Mouse (Mus musculus) frontal cortex, postnatal 25 days (tissue): ENCODE results near the gene Tead1.

Source experiments
- DNase-seq, 2 experiments: peaks; one replicate each; pipeline ENCODE4 v3.0.0; 2022; ENCODE audit warnings: low spot score in 2 of 2

Gene Tead1

GRCm38 (mm10) chr7:112686586-112686985 lies 7.5 kb downstream of the Tead1 start:
- DNase-seq: no peak

GRCm38 (mm10) chr7:112688425-112689001 lies 9.4 kb downstream of the Tead1 start:
- DNase-seq: no peak

- no peak for DNase-seq
Observed at GRCm38 (mm10) chr7:112690836-112691781, 12.0 kb downstream of the Tead1 start.

GRCm38 (mm10) chr7:112693566-112693965 lies 14.4 kb downstream of the Tead1 start:
- DNase-seq: no peak

- no peak for DNase-seq
Observed at GRCm38 (mm10) chr7:112696777-112697161, 17.7 kb downstream of the Tead1 start.

- DNase-seq: no peak
Observed at GRCm38 (mm10) chr7:112697162-112697841, 18.2 kb downstream of the Tead1 start.

GRCm38 (mm10) chr7:112700082-112700481 lies 21.0 kb downstream of the Tead1 start:
- DNase-seq: no peak

GRCm38 (mm10) chr7:112703341-112703740 lies 24.2 kb downstream of the Tead1 start:
- DNase-seq: no peak

- DNase-seq: no peak
Observed at GRCm38 (mm10) chr7:112705870-112706269, 26.8 kb downstream of the Tead1 start.

- DNase-seq: no peak
Observed at GRCm38 (mm10) chr7:112706756-112707155, 27.6 kb downstream of the Tead1 start.

- DNase-seq: no peak
Observed at GRCm38 (mm10) chr7:112710409-112711107, 31.4 kb downstream of the Tead1 start.

GRCm38 (mm10) chr7:112711977-112712376 lies 32.9 kb downstream of the Tead1 start:
- no peak for DNase-seq

GRCm38 (mm10) chr7:112713509-112713908 lies 34.4 kb downstream of the Tead1 start:
- no peak for DNase-seq

GRCm38 (mm10) chr7:112714783-112715182 lies 35.7 kb downstream of the Tead1 start:
- DNase-seq: no peak

- no peak for DNase-seq
Observed at GRCm38 (mm10) chr7:112716701-112717100, 37.6 kb downstream of the Tead1 start.

- no peak for DNase-seq
Observed at GRCm38 (mm10) chr7:112717676-112718075, 38.6 kb downstream of the Tead1 start.

GRCm38 (mm10) chr7:112719394-112720142 lies 40.5 kb downstream of the Tead1 start:
- no peak for DNase-seq

GRCm38 (mm10) chr7:112720143-112720988 lies 41.2 kb downstream of the Tead1 start:
- peak; percentile 23 to 27 for DNase-seq

GRCm38 (mm10) chr7:112720989-112721337 lies 41.8 kb downstream of the Tead1 start:
- DNase-seq: no peak

- no peak for DNase-seq
Observed at GRCm38 (mm10) chr7:112721859-112722258, 42.7 kb downstream of the Tead1 start.
